Mouse (Mus musculus) hindbrain, embryonic 14.5 days (tissue): ENCODE measurements around the gene Klf7. TPM values are rescaled to one million over a fixed set of nuclear protein-coding genes. Genes with fewer than 3 reads are reported as not detected.

Experiments
- ATAC-seq: fragments of 200-750 bp; cut with Nextera tagmentation; 2 replicates; pipeline ENCODE4 v1.8.0; 2017; ENCODE audit warnings: moderate number of reproducible peaks, mild to moderate bottlenecking, moderate TSS enrichment, moderate library complexity; ENCODE audit not compliant: low FRiP score
- DNase-seq: peaks from one replicate; pipeline ENCODE4 v3.0.0-alpha.2; 2015; ENCODE audit warnings: low spot score
- H3K27ac ChIP-seq: fragments of 300-500 bp; sonication (generic); 2 replicates; pipeline ENCODE4 v1.5.1; 2014; ENCODE audit warnings: mild to moderate bottlenecking, moderate library complexity
- H3K27me3 ChIP-seq: fragments of 300-500 bp; sonication (generic); 2 replicates; pipeline ENCODE4 v1.6.1; 2014; ENCODE audit warnings: mild to moderate bottlenecking, low read length, mixed read lengths; ENCODE audit not compliant: control insufficient read depth, insufficient read depth
- H3K36me3 ChIP-seq: fragments of 300-500 bp; sonication (generic); replicated peaks from 2 replicates; pipeline ENCODE4 v1.6.1; 2014; ENCODE audit not compliant: control insufficient read depth, insufficient read depth
- H3K4me1 ChIP-seq: fragments of 300-500 bp; sonication (generic); replicated peaks from 2 replicates; pipeline ENCODE4 v1.6.1; 2014; ENCODE audit warnings: antibody characterized with exemption, low read length, mixed read lengths; ENCODE audit not compliant: control insufficient read depth, insufficient read depth
- H3K4me2 ChIP-seq: fragments of 300-500 bp; sonication (generic); replicated peaks from 2 replicates; pipeline ENCODE4 v1.6.1; 2014; ENCODE audit warnings: mild to moderate bottlenecking, moderate library complexity
- H3K4me3 ChIP-seq: fragments of 300-500 bp; sonication (generic); replicated peaks from 2 replicates; pipeline ENCODE4 v1.5.1; 2014; ENCODE audit warnings: mild to moderate bottlenecking, low read length
- H3K9ac ChIP-seq: fragments of 300-500 bp; sonication (generic); 2 replicates; pipeline ENCODE4 v1.6.1; 2014
- H3K9me3 ChIP-seq: fragments of 300-500 bp; sonication (generic); 2 replicates; pipeline ENCODE4 v1.6.1; 2016; ENCODE audit warnings: low read length; ENCODE audit not compliant: control insufficient read depth
- WGBS: fragments of 180-500 bp; shearing (Covaris S2); extraction: QIAGEN DNeasy Blood & Tissue Kit; methylation state at CpG from one replicate; pipeline ENCODE4 v1.1.7; 2014; 5-methylcytosine and 5-hydroxymethylcytosine counted together
- polyA plus RNA-seq: library from polyadenylated mRNA; unstranded; fragments of >200 nt; fragmentation: Nextera tagmentation; extraction: Ambion mirVana; gene quantifications from 2 replicates; pipeline ENCODE4 v1.2.1, GENCODE M21; 2014

The Klf7 gene
- polyA plus RNA-seq, 1 experiment from 2014 or later: 80.1 TPM

DNA sequence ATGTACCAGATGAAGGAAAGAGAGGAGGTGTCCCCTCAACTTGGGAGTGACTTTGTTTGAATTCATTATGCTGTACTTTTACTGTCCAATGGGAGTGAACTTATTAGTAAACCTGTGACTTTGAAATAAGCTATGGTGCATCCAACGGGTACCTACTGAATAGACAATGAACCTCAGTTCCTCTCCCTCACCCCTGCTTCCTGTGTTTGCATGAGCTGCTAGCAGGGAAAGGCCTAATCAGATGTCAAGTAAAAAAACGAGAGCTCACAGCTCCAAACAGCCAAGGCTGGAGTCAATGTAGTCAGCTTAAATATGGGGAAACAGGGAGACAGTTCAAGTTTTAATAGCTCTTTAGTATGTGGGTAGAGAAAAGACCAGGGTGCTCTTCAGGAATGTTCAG lies 77.5 kb downstream of the Klf7 start:
- no peak for ATAC-seq
- Histone ChIP-seq H3K36me3 (peaks cover 18% of the 10 kb centered on the region), H3K27ac (no peak overlapping the region), H3K27me3 (no peaks in the 10 kb centered on the region), H3K9ac (no peak overlapping the region), H3K4me1 (peaks cover 12% of the 10 kb centered on the region), H3K9me3 (no peaks in the 10 kb centered on the region), H3K4me3 (no peak overlapping the region), H3K4me2 (no peak overlapping the region)
- DNase-seq: no peak
- WGBS: 50% methylated on average over 2 of the region's 2 CpGs

DNA sequence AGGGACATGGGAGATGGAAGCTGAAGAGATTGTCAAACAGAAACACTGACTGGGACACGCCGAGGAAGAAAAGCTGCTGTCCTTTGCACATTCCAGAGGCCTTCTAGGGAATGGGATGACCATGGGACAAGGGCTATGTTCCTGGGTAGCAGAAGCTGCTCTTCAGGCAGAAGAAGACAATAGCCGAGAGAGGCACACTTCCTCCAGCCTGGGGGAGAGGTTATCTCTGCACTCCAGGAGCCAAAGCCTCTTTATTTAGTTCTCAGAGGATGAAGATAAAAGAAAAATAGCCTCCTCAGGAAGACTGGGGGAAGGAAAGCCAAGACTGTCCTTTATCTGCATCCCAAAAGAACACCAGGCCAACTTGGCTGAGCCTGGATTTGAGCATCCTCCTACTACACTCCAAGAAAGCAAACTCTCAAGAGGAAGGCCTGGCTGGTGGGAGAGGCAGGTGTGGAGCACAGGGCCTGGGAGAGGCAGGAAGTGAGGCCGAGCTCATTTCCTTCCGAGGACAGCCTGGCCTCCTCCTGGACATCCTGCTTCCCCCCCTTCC lies 81.2 kb downstream of the Klf7 start:
- WGBS: 66% methylated on average over 5 of the region's 5 CpGs
- Histone ChIP-seq H3K9me3 (no peaks in the 10 kb centered on the region), H3K36me3 (peaks cover 26% of the 10 kb centered on the region), H3K27ac (no peak overlapping the region), H3K9ac (no peak overlapping the region), H3K4me3 (no peak overlapping the region), H3K27me3 (no peaks in the 10 kb centered on the region), H3K4me2 (no peak overlapping the region), H3K4me1 (peaks cover 37% of the 10 kb centered on the region)
- ATAC-seq (no peak), DNase-seq (no peak)

DNA sequence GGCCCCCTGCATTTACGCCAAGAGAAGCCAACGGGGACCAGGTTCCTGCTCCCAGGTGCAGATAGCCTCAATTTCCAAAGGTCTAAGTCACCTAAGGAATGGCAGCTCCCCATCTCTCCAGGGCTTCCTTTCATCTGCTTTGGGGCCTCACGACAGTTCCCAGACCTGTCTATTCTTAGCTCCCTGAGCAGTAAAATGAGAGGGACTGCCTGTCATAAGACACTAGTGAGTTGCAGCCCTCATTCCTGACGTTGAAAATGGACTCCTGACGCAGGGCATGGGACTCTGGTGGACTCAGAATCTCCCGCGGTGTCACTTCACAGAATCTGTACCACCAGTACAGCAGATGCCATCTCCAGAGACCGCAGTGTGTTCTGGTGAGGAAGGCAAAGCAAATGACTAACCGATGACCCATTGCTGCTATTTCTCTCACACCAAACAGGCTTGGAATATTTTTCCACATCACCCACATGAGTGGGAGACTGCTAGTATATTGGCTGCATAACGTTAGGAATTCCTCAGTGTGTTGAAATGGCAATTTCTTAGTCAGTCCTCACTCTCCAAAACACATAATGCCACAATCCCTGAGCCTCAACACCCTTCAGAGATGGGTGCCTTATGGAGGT lies 81.9 kb downstream of the Klf7 start:
- DNase-seq (no peak), ATAC-seq (no peak)
- Histone ChIP-seq H3K4me2 (no peak overlapping the region), H3K4me1 (peaks cover 40% of the 10 kb centered on the region), H3K36me3 (peaks cover 33% of the 10 kb centered on the region), H3K9ac (no peak overlapping the region), H3K9me3 (no peaks in the 10 kb centered on the region), H3K27me3 (no peaks in the 10 kb centered on the region), H3K4me3 (no peak overlapping the region), H3K27ac (no peak overlapping the region)
- 85% methylated on average over 10 of the region's 10 CpGs for WGBS

DNA sequence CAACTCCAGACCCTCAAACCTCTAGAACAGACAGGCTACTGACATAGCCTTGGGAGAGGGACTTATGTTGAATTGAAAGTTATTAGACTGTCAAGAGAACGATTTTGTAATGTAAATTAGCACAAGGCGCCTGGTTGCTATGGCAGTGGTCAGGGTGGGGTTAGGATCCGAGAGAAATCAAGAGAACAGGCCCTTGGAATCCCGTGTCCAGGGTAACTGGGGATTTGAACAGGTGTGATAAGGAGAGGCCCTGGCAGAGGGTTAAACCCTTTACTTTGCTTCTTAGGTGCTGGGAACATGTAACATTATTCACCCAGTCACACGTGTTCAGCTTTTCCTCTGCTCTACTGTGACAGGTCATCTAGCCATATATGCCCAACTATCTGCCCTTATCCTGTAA lies 83.7 kb downstream of the Klf7 start:
- Histone ChIP-seq H3K9me3 (no peaks in the 10 kb centered on the region), H3K4me1 (peaks cover 35% of the 10 kb centered on the region), H3K9ac (no peak overlapping the region), H3K4me2 (no peak overlapping the region), H3K36me3 (peaks cover 49% of the 10 kb centered on the region), H3K27ac (no peak overlapping the region), H3K4me3 (no peak overlapping the region), H3K27me3 (no peaks in the 10 kb centered on the region)
- ATAC-seq: no peak
- no peak for DNase-seq
- 15% methylated on average over 5 of the region's 5 CpGs for WGBS

DNA sequence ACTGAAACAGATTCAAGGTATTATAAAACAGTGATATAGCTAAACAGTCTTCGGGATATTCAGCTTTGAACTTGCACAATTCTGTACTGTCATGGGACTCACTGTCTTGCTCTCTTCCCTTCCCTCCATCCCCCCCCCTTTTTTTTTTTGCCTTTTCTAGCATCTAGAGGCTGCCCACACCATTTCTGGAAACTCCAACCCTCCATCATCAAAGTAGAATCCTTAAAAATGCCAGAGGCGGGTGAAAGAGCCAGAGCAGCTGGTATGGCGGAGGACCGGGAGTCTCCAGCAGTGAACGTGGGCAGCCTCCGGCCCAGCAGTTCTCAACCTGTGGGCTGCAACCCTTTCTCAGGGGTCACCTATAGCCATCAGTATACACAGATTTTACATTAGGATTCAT lies 84.3 kb downstream of the Klf7 start:
- Histone ChIP-seq H3K9ac (no peak overlapping the region), H3K9me3 (no peaks in the 10 kb centered on the region), H3K27me3 (no peaks in the 10 kb centered on the region), H3K4me3 (no peak overlapping the region), H3K4me1 (peaks cover 31% of the 10 kb centered on the region), H3K4me2 (no peak overlapping the region), H3K36me3 (peaks cover 53% of the 10 kb centered on the region), H3K27ac (peak overlapping the region; percentile 14; the same call in 1 of the 2 replicates)
- DNase-seq: no peak
- no peak for ATAC-seq
- WGBS: 62% methylated on average over 6 of the region's 6 CpGs

DNA sequence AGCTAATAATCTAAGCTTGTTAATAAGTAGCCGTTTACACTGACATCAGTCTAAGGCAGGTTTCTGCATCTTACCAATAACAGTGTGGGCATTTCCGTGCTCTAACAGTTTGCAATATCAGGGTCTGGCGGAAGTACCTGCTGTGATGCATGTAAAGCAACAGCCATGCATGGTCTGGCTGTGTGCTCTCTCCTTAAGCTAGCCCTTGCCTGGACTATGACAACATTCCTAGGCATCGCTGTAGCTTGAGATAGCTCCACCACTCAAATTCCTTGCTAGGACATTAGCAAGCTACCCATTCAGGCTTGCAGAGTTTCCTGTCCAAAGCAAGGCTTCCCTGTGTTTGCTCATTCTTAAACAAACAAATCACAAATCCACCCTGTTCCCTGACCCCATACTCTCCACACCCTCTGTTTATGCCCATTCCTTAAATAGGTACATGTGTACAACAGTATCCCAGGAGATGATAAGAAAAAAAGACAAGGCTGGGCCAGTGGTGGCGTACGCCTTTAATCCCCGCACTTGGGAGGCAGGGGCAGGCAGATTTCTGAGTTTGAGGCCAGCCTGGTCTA lies 85.1 kb downstream of the Klf7 start:
- WGBS: 85% methylated on average over 7 of the region's 7 CpGs
- H3K4me1 ChIP-seq: peaks cover 29% of the 10 kb centered on the region
- no peak for ATAC-seq
- H3K36me3 ChIP-seq: peaks cover 54% of the 10 kb centered on the region
- H3K27me3 ChIP-seq: no peaks in the 10 kb centered on the region
- DNase-seq: no peak
- H3K4me3 ChIP-seq: no peak overlapping the region
- no peak overlapping the region for H3K9ac ChIP-seq
- H3K27ac ChIP-seq: no peak overlapping the region
- H3K9me3 ChIP-seq: no peaks in the 10 kb centered on the region
- H3K4me2 ChIP-seq: no peak overlapping the region

DNA sequence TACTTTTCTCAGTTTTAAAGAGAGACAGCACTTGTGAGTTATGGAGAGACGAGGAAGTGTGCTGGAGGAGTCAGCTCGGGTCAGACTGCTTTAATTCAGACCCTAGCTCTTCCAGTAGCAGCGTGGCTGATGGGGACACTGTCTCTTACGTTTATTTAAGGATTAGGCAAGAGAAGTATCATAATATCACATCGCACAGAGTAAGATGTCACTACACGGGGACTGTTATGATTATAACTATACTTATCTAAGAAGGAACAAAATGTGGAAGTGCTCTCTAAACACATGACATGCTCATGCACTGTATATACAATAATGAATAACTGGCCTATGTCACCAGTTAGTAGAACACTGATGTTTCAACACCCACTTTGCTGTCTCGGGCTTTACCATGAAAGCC lies 86.3 kb downstream of the Klf7 start:
- ATAC-seq: no peak
- 56% methylated on average over 7 of the region's 7 CpGs for WGBS
- Histone ChIP-seq H3K27me3 (no peaks in the 10 kb centered on the region), H3K4me2 (no peak overlapping the region), H3K9ac (no peak overlapping the region), H3K4me3 (no peak overlapping the region), H3K4me1 (peaks cover 29% of the 10 kb centered on the region), H3K27ac (peak overlapping the region; percentile 21; the same call in 1 of the 2 replicates), H3K36me3 (peaks cover 47% of the 10 kb centered on the region), H3K9me3 (no peaks in the 10 kb centered on the region)
- no peak for DNase-seq

DNA sequence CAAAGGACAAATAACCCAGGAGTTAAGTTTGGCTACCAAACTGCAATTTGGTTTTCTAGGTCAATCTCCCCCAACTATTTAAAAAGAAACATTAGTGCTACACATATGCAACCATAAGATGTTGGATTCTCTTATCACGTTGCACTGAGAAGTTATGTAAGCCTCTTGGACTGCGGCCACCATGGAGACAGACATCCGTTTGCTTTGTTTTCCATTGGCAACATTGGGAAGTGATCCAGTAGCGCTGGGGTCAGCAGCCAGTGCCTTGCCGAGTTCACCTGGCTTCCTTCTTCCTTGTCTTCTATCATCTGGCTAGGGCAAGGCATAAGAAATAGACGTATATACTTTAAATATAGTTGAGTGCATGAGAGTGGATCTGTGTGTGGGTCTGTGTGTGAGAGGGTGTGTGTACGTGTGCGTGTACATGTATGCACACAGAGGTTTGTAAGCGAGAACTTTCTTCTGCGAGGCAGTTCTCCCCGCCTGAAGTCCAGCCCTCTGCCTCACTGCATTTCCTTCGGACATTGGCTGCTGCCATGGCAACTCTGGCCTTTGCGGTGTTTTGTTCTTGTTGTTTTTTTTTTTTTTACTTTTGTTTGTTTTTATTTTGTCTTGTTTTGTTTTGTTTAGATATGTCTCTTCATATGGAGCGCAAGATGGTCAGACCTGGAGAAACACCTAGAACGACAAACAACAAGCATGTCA lies 86.8 kb downstream of the Klf7 start:
- peak overlapping the region; percentile 21; the same call in 1 of the 2 replicates for H3K27ac ChIP-seq
- H3K4me2 ChIP-seq: no peak overlapping the region
- H3K36me3 ChIP-seq: peaks cover 41% of the 10 kb centered on the region
- H3K4me1 ChIP-seq: peaks cover 29% of the 10 kb centered on the region
- ATAC-seq: no peak
- no peak for DNase-seq
- no peak overlapping the region for H3K9ac ChIP-seq
- H3K4me3 ChIP-seq: no peak overlapping the region
- H3K9me3 ChIP-seq: no peaks in the 10 kb centered on the region
- H3K27me3 ChIP-seq: no peaks in the 10 kb centered on the region
- WGBS: 57% methylated on average over 15 of the region's 15 CpGs

DNA sequence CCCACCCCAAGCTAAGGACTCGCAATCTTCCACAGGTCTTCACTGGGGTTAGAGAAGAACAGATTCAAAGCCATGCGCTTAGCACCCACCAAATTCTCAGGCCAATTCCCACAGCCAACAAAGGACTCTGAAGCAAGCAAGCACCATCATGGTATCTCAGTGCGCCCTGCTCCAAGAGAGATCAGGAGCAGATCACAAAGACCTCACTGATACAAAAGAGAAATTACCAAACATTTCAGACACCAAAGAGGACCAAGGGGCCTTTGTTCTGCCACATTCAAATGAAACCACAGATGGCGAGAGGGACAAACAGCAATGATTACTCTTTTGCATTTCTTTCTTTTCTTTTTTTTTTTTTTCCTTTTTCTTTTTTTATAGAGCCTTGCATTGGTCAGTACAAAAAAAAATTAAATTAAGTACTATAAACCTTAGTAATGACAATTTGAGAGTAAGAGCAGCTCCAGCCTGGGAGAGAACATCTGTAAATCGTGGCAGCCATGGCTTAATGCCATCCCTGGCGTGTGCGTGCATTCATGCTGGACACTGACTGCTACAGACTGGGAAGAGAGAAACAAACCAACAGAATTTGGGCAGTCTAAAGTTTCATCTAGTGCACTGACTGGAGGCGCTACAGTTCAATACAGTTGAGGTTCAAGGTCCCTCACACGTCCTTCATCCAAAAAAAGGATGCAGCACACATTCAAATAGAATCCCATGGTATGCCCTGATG lies 89.4 kb downstream of the Klf7 start:
- H3K36me3 ChIP-seq: peaks cover 31% of the 10 kb centered on the region
- H3K4me3 ChIP-seq: no peak overlapping the region
- H3K27ac ChIP-seq: no peak overlapping the region
- no peaks in the 10 kb centered on the region for H3K27me3 ChIP-seq
- no peak overlapping the region for H3K9ac ChIP-seq
- DNase-seq (no peak), ATAC-seq (no peak)
- H3K4me1 ChIP-seq: peaks cover 16% of the 10 kb centered on the region; the same call in 1 of the 2 replicates
- no peak overlapping the region for H3K4me2 ChIP-seq
- 81% methylated on average over 9 of the region's 9 CpGs for WGBS
- H3K9me3 ChIP-seq: no peaks in the 10 kb centered on the region
